Comparison of ENCODE assay signal across 8 mouse cellular contexts in the genomic region with DNA sequence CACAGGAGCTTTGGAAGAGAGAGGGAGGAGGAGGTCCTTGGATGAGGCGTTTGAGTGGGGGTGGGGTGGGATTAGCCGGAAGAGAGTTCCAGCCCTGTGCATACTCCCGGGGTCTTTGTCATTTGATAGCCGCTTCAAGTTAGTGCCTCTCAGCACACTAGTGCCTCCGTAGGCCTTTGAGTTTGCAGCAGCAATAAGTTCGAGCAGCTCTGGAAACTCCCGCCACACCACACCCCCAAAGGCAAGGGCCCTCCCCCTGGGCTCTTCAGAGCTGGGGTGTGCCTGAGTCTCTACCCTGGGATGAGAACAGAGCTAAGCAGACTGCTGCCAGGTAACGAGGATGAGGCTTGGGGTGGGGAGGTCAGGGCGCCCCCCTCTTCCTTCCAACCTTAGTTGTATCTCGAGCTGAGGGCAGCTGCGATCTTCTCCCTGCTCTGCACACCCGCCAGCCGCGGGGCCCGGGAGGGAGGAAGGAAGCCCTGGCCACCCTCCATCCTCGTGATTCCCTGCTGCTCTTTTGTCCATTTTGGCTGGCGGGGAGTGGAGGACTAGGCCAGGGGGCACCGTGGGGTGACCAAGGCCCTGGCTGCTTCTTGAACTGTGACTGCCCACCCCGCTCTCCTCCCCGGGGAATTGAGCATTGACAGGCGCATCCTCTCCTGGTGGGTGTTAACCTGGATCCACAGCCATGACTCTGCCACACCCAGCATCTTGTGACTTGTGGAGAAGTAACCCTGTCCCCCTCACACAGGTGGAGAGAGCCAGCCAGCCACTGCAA. TPM values are rescaled to one million over a fixed set of nuclear protein-coding genes. Genes with fewer than 3 reads are reported as not detected.
DNase-seq lines count a peak whose midpoint lies in the region; ATAC-seq and TF ChIP-seq lines count a peak whose summit lies in the region.

No protein-coding gene starts in this region.

- TF ChIP-seq POLR2A in CH12.LX (IDR thresholded peaks at IDR 0.05; ENCODE audit: low read depth, low read length), result no peak; the same call in 1 of the 2 replicates
- no peak for TF ChIP-seq POLR2A in bone marrow macrophage, adult 2 months (IDR thresholded peaks at IDR 0.05; ENCODE audit: borderline replicate concordance, low read depth, low read length)

- H3K27ac ChIP-seq in CH12.LX (ENCODE audit: insufficient read depth, low read depth), result peak overlapping the region; percentile 55
- H3K27ac ChIP-seq in bone marrow macrophage, adult 2 months (ENCODE audit: insufficient read depth, low read depth, low read length), result no peak overlapping the region; the same call in 1 of the 2 replicates
- no peak overlapping the region for H3K27ac ChIP-seq in hindbrain, embryonic 16.5 days (ENCODE audit: low read depth, low read length)
- H3K27ac ChIP-seq in liver, embryonic 11.5 days (ENCODE audit: low read depth, low read length), result no peak overlapping the region
- no peak overlapping the region for H3K27ac ChIP-seq in midbrain, postnatal 0 days (ENCODE audit: low read depth, low read length)
- H3K27ac ChIP-seq in stomach, postnatal 0 days (replicated peaks), result 0 out of 2 replicates have a peak overlapping the region, but pooled peaks have one; percentile 30

- H3K36me3 ChIP-seq in CH12.LX (replicated peaks in 1 of 2; ENCODE audit: control insufficient read depth in 1 of 2, insufficient read depth in 1 of 2, low read length in 1 of 2), result peaks cover 26 to 52% of the 10 kb centered on the region in 2 experiments
- H3K36me3 ChIP-seq in hindbrain, embryonic 16.5 days (ENCODE audit: control insufficient read depth, insufficient read depth, low read length), result no peaks in the 10 kb centered on the region
- no peaks in the 10 kb centered on the region for H3K36me3 ChIP-seq in liver, embryonic 11.5 days (ENCODE audit: control insufficient read depth, insufficient read depth, low read length)
- no peaks in the 10 kb centered on the region for H3K36me3 ChIP-seq in midbrain, postnatal 0 days (ENCODE audit: insufficient read depth, low read length)
- no peaks in the 10 kb centered on the region for H3K36me3 ChIP-seq in stomach, postnatal 0 days (ENCODE audit: control insufficient read depth, insufficient read depth, low read length)

- dilution Hi-C loops in CH12.LX (cut with MboI; ENCODE audit: extremely low pct_ligation_motif_present, extremely low pct_unique_long_range_greater_than_20kb, low sequenced_read_pairs), result no loop called here

- no peaks in the 10 kb centered on the region for H3K27me3 ChIP-seq in CH12.LX (replicated peaks)
- H3K27me3 ChIP-seq in hindbrain, embryonic 16.5 days (replicated peaks; ENCODE audit: control insufficient read depth, insufficient read depth, low read length), result no peaks in the 10 kb centered on the region
- no peaks in the 10 kb centered on the region for H3K27me3 ChIP-seq in liver, embryonic 11.5 days (replicated peaks; ENCODE audit: control insufficient read depth, insufficient read depth, low read length)
- H3K27me3 ChIP-seq in midbrain, postnatal 0 days (ENCODE audit: insufficient read depth, low read length), result no peaks in the 10 kb centered on the region
- no peaks in the 10 kb centered on the region for H3K27me3 ChIP-seq in stomach, postnatal 0 days (ENCODE audit: control insufficient read depth, insufficient read depth, low read length)

- DNase-seq in CH12.LX (ENCODE audit: extremely low read depth), result peak; percentile 80
- peak; percentile 61 for DNase-seq in gastrocnemius, postnatal 10 days
- peak; percentile 66 for DNase-seq in liver, embryonic 11.5 days (ENCODE audit: low spot score)
- DNase-seq in midbrain, postnatal 0 days (ENCODE audit: low spot score), result peak; percentile 32
- peak; percentile 57 for DNase-seq in stomach, postnatal 0 days (ENCODE audit: low spot score)
- DNase-seq in cerebellum, adult 9-11 months, result no peak

- peaks cover 5% of the 10 kb centered on the region for H3K9me3 ChIP-seq in CH12.LX (replicated peaks; ENCODE audit: low read length)
- H3K9me3 ChIP-seq in hindbrain, embryonic 16.5 days (ENCODE audit: control insufficient read depth, low read length), result no peaks in the 10 kb centered on the region
- H3K9me3 ChIP-seq in liver, embryonic 11.5 days (ENCODE audit: control insufficient read depth, low read length), result no peaks in the 10 kb centered on the region
- H3K9me3 ChIP-seq in midbrain, postnatal 0 days (ENCODE audit: low read length), result no peaks in the 10 kb centered on the region
- no peaks in the 10 kb centered on the region for H3K9me3 ChIP-seq in stomach, postnatal 0 days (ENCODE audit: control insufficient read depth, low read length)

- peak overlapping the region; percentile 36; the same call in 1 of the 2 replicates for H3K9ac ChIP-seq in CH12.LX (ENCODE audit: insufficient read depth, low read depth)
- 0 out of 2 replicates have a peak overlapping the region, but pooled peaks have one; percentile 13 for H3K9ac ChIP-seq in hindbrain, embryonic 16.5 days (ENCODE audit: low read depth, low read length)
- peak overlapping the region; percentile 34 for H3K9ac ChIP-seq in liver, embryonic 11.5 days (ENCODE audit: low read depth, low read length)
- no peak overlapping the region for H3K9ac ChIP-seq in midbrain, postnatal 0 days (replicated peaks; ENCODE audit: low read length, poor library complexity, severe bottlenecking)
- peak overlapping the region; percentile 53 for H3K9ac ChIP-seq in stomach, postnatal 0 days (ENCODE audit: low read length)

- peak; percentile 48; the same call in 1 of the 2 replicates for ATAC-seq in hindbrain, embryonic 16.5 days
- ATAC-seq in liver, embryonic 11.5 days (replicated peaks; ENCODE audit: low FRiP score), result peak; percentile 41
- ATAC-seq in midbrain, postnatal 0 days (ENCODE audit: low FRiP score), result 0 out of 2 replicates have a peak, but pooled peaks have one; percentile 20
- ATAC-seq in stomach, postnatal 0 days (ENCODE audit: low FRiP score, low TSS enrichment), result peak; percentile 73

- peaks cover 26 to 54% of the 10 kb centered on the region in 2 experiments for H3K4me1 ChIP-seq in CH12.LX (ENCODE audit: control insufficient read depth in 1 of 2, insufficient read depth in 2 of 2)
- peaks cover 26% of the 10 kb centered on the region for H3K4me1 ChIP-seq in bone marrow macrophage, adult 2 months (ENCODE audit: control insufficient read depth, insufficient read depth, low read length)
- H3K4me1 ChIP-seq in hindbrain, embryonic 16.5 days (ENCODE audit: control insufficient read depth, insufficient read depth, low read depth, low read length), result no peaks in the 10 kb centered on the region; the same call in 1 of the 2 replicates
- peaks cover 7% of the 10 kb centered on the region; the same call in 1 of the 2 replicates for H3K4me1 ChIP-seq in liver, embryonic 11.5 days (replicated peaks; ENCODE audit: control insufficient read depth, insufficient read depth, low read length)
- H3K4me1 ChIP-seq in midbrain, postnatal 0 days (ENCODE audit: insufficient read depth, low read length), result no peaks in the 10 kb centered on the region; the same call in 1 of the 2 replicates
- H3K4me1 ChIP-seq in stomach, postnatal 0 days (replicated peaks; ENCODE audit: control insufficient read depth, insufficient read depth), result no peaks in the 10 kb centered on the region

- TF ChIP-seq RAD21 in CH12.LX (IDR thresholded peaks at IDR 0.05; ENCODE audit: low read depth, low read length), result no peak; the same call in none of the 2 replicates

- peak overlapping the region; percentile 20 to 76 (median 56) for H3K4me3 ChIP-seq in CH12.LX (replicated peaks in 1 of 3; ENCODE audit: low read depth in 2 of 3, low read length in 2 of 3, poor library complexity in 1 of 3)
- H3K4me3 ChIP-seq in bone marrow macrophage, adult 2 months (ENCODE audit: insufficient read depth, low read length), result peak overlapping the region; percentile 57
- peak overlapping the region; percentile 7 for H3K4me3 ChIP-seq in hindbrain, embryonic 16.5 days (ENCODE audit: low read length)
- H3K4me3 ChIP-seq in liver, embryonic 11.5 days (ENCODE audit: low read depth, low read length), result peak overlapping the region; percentile 21
- H3K4me3 ChIP-seq in midbrain, postnatal 0 days (ENCODE audit: low read depth, low read length), result no peak overlapping the region; the same call in 1 of the 2 replicates
- peak overlapping the region; percentile 34 for H3K4me3 ChIP-seq in stomach, postnatal 0 days (ENCODE audit: low read depth, low read length)

- WGBS in hindbrain, embryonic 16.5 days, result 6% methylated on average over 19 of the region's 21 CpGs
- 17% methylated on average over 20 of the region's 21 CpGs for WGBS in liver, embryonic 11.5 days
- 4% methylated on average over 17 of the region's 21 CpGs for WGBS in midbrain, postnatal 0 days
- 4% methylated on average over 19 of the region's 21 CpGs for WGBS in stomach, postnatal 0 days

- H3K4me2 ChIP-seq in CH12.LX (ENCODE audit: insufficient read depth, low read depth, poor library complexity, severe bottlenecking), result peak overlapping the region; percentile 72
- peak overlapping the region; percentile 50 for H3K4me2 ChIP-seq in hindbrain, embryonic 16.5 days (ENCODE audit: low read length)
- H3K4me2 ChIP-seq in liver, embryonic 11.5 days, result peak overlapping the region; percentile 63
- H3K4me2 ChIP-seq in midbrain, postnatal 0 days (ENCODE audit: low read depth, low read length, poor library complexity, severe bottlenecking), result peak overlapping the region; percentile 32
- H3K4me2 ChIP-seq in stomach, postnatal 0 days (replicated peaks; ENCODE audit: low read depth), result peak overlapping the region; percentile 58

- H3K79me2 ChIP-seq in CH12.LX (replicated peaks; ENCODE audit: control insufficient read depth, extremely low read depth, insufficient read depth, poor library complexity, severe bottlenecking), result peaks cover 34% of the 10 kb centered on the region

- no peak for TF ChIP-seq EP300 in CH12.LX (IDR thresholded peaks at IDR 0.05; ENCODE audit: low read length)
- no peak for TF ChIP-seq EP300 in stomach, postnatal 0 days (optimal IDR thresholded peaks at IDR 0.05)

- peak in 1 of 2 experiments; percentile 17; a peak in 2 of 4 replicates for TF ChIP-seq CTCF in CH12.LX (conservative IDR thresholded peaks at IDR 0.05 in 1 of 2, IDR thresholded peaks at IDR 0.05 in 1 of 2; ENCODE audit: low read depth in 2 of 2, low read length in 2 of 2)
- TF ChIP-seq CTCF in bone marrow macrophage, adult 2 months (IDR thresholded peaks at IDR 0.05; ENCODE audit: low read depth, low read length), result no peak
- TF ChIP-seq CTCF in midbrain, postnatal 0 days (IDR thresholded peaks at IDR 0.05), result no peak; the same call in 1 of the 2 replicates
- TF ChIP-seq CTCF in stomach, postnatal 0 days (IDR thresholded peaks at IDR 0.05; ENCODE audit: low read depth), result peak; percentile 29

- in situ Hi-C loops in CH12.LX (cut with MboI; ENCODE audit: low pct_ligation_motif_present, low pct_unique_long_range_greater_than_20kb, low sequenced_read_pairs), result no loop called here

RNA-seq across cellular contexts. Expression of a gene that starts 3.2 kb away (rescaled TPM):
- 156 and 167 TPM in 2 replicates for total RNA-seq in CH12.LX (2012; rRNA removed)
- total RNA-seq in CH12.LX (2014; rRNA removed), result 132 and 143 TPM in 2 replicates
- polyA plus RNA-seq in CH12.LX (2012; ENCODE audit: insufficient read length, low read depth), result 145 and 159 TPM in 2 replicates
- 50.7 and 54.3 TPM in 2 replicates for polyA plus RNA-seq in bone marrow macrophage, adult 2 months (2012; ENCODE audit: insufficient read depth, insufficient read length, missing spikeins)
- total RNA-seq in gastrocnemius, postnatal 10 days (2021), result 1 to 10 TPM; 4.0 to 4.3 TPM
- polyA plus RNA-seq in hindbrain, embryonic 16.5 days (2015; fragmentation: Nextera tagmentation; extraction: Ambion mirVana), result 1.1 and 1.5 TPM in 2 replicates
- 3.1 and 4.3 TPM in 2 replicates for polyA plus RNA-seq in liver, embryonic 11.5 days (2014; fragmentation: Nextera tagmentation; extraction: Ambion mirVana)
- 2.0 and 2.2 TPM in 2 replicates for total RNA-seq in midbrain, postnatal 0 days (2014; rRNA removed)
- 1.3 and 1.6 TPM in 2 replicates for polyA plus RNA-seq in midbrain, postnatal 0 days (2015; fragmentation: Nextera tagmentation; extraction: Ambion mirVana)
- 2.8 and 3.1 TPM in 2 replicates for polyA plus RNA-seq in stomach, postnatal 0 days (2015; fragmentation: Nextera tagmentation; extraction: Ambion mirVana)

RNA-seq across cellular contexts. Expression of a gene that starts 51.7 kb away (rescaled TPM):
- total RNA-seq in CH12.LX (2012; rRNA removed), result 191 and 234 TPM in 2 replicates
- total RNA-seq in CH12.LX (2014; rRNA removed), result 401 and 406 TPM in 2 replicates
- polyA plus RNA-seq in CH12.LX (2012; ENCODE audit: insufficient read length, low read depth), result 358 and 375 TPM in 2 replicates
- 308 and 336 TPM in 2 replicates for polyA plus RNA-seq in bone marrow macrophage, adult 2 months (2012; ENCODE audit: insufficient read depth, insufficient read length, missing spikeins)
- 100 to 1,000 TPM; 144 to 156 TPM for total RNA-seq in gastrocnemius, postnatal 10 days (2021)
- 182 and 185 TPM in 2 replicates for polyA plus RNA-seq in hindbrain, embryonic 16.5 days (2015; fragmentation: Nextera tagmentation; extraction: Ambion mirVana)
- 276 and 285 TPM in 2 replicates for polyA plus RNA-seq in liver, embryonic 11.5 days (2014; fragmentation: Nextera tagmentation; extraction: Ambion mirVana)
- 206 and 221 TPM in 2 replicates for total RNA-seq in midbrain, postnatal 0 days (2014; rRNA removed)
- 154 and 164 TPM in 2 replicates for polyA plus RNA-seq in midbrain, postnatal 0 days (2015; fragmentation: Nextera tagmentation; extraction: Ambion mirVana)
- 104 and 112 TPM in 2 replicates for polyA plus RNA-seq in stomach, postnatal 0 days (2015; fragmentation: Nextera tagmentation; extraction: Ambion mirVana)

RNA-seq across cellular contexts. Expression of a gene that starts 54.5 kb away (rescaled TPM):
- total RNA-seq in CH12.LX (2012; rRNA removed), result 7.6 and 8.8 TPM in 2 replicates
- total RNA-seq in CH12.LX (2014; rRNA removed), result 2.6 and 2.9 TPM in 2 replicates
- polyA plus RNA-seq in CH12.LX (2012; ENCODE audit: insufficient read length, low read depth), result 3.7 and 4.4 TPM in 2 replicates
- 13.7 and 15.6 TPM in 2 replicates for polyA plus RNA-seq in bone marrow macrophage, adult 2 months (2012; ENCODE audit: insufficient read depth, insufficient read length, missing spikeins)
- total RNA-seq in gastrocnemius, postnatal 10 days (2021), result 1 to 10 TPM; 2.8 to 6.3 TPM
- polyA plus RNA-seq in hindbrain, embryonic 16.5 days (2015; fragmentation: Nextera tagmentation; extraction: Ambion mirVana), result 5.3 and 6.0 TPM in 2 replicates
- polyA plus RNA-seq in liver, embryonic 11.5 days (2014; fragmentation: Nextera tagmentation; extraction: Ambion mirVana), result 2.1 and 3.1 TPM in 2 replicates
- total RNA-seq in midbrain, postnatal 0 days (2014; rRNA removed), result 30.0 and 37.5 TPM in 2 replicates
- 5.8 and 6.2 TPM in 2 replicates for polyA plus RNA-seq in midbrain, postnatal 0 days (2015; fragmentation: Nextera tagmentation; extraction: Ambion mirVana)
- polyA plus RNA-seq in stomach, postnatal 0 days (2015; fragmentation: Nextera tagmentation; extraction: Ambion mirVana), result 2.3 TPM in 2 replicates

Comparison
In these comparisons a context has a peak if more than half of its experiments do, and no peak if none do; other contexts are left out.
1. H3K27ac ChIP-seq: peak in CH12.LX (single experiment) and stomach, postnatal 0 days (single experiment); none in bone marrow macrophage, adult 2 months (single experiment), hindbrain, embryonic 16.5 days (single experiment), liver, embryonic 11.5 days (single experiment) and midbrain, postnatal 0 days (single experiment).
2. ATAC-seq: peak in every context shown above with its lines; median percentile 73 in stomach, postnatal 0 days; 48 in hindbrain, embryonic 16.5 days; 41 in liver, embryonic 11.5 days; 20 in midbrain, postnatal 0 days.
3. Peak in every context shown above with its lines, with median percentiles within 50 percentile points of each other: H3K4me2 ChIP-seq.